Mouse (Mus musculus): ENCODE data around the gene Farsa.

Farsa gene

GRCm38 (mm10) chr8:84912391-84912790, 55.6 kb downstream of the Farsa start:
- no peak for DNase-seq

- peak; percentile 73 for DNase-seq
Observed at GRCm38 (mm10) chr8:84912895-84913501, 56.2 kb downstream of the Farsa start.

GRCm38 (mm10) chr8:84913502-84913900, 56.7 kb downstream of the Farsa start:
- no peak for DNase-seq

GRCm38 (mm10) chr8:84913960-84914359, 57.2 kb downstream of the Farsa start:
- DNase-seq = peak; percentile 37

GRCm38 (mm10) chr8:84915269-84915668, 58.5 kb downstream of the Farsa start:
- DNase-seq = no peak

- no peak for DNase-seq
Observed at GRCm38 (mm10) chr8:84917781-84918180, 61.0 kb downstream of the Farsa start.

GRCm38 (mm10) chr8:84918646-84919045, 61.9 kb downstream of the Farsa start:
- DNase-seq = no peak

Data from lung, postnatal 14 days (tissue).